Mouse (Mus musculus) cerebellum, postnatal 14 days (tissue): Measurements from ENCODE around the gene Rapgef2.
"Not testable (repeated sequence)": the region's sequence is repeated elsewhere in the genome, so short reads cannot be mapped to it uniquely, and the experiment has no call there.

ENCODE experiments used
- DNase-seq, 2 experiments: peaks; one replicate each; pipeline ENCODE4 v3.0.0; 2021; ENCODE audit warnings: mixed read lengths in 2 of 2

The Rapgef2 gene

GRCm38 (mm10) chr3:79233478-79234415, 52.6 kb downstream of the Rapgef2 start:
- peak; percentile 16 to 20 for DNase-seq

- no peak for DNase-seq
These were observed 55.6 kb downstream of the Rapgef2 start for GRCm38 (mm10) chr3:79230718-79231117.

GRCm38 (mm10) chr3:79229546-79229945, 56.8 kb downstream of the Rapgef2 start:
- no peak for DNase-seq

GRCm38 (mm10) chr3:79228304-79228703, 58.0 kb downstream of the Rapgef2 start:
- DNase-seq = no peak

- no peak for DNase-seq
These were observed 58.8 kb downstream of the Rapgef2 start for GRCm38 (mm10) chr3:79227356-79228088.

- not testable (repeated sequence) for DNase-seq
These were observed 59.5 kb downstream of the Rapgef2 start for GRCm38 (mm10) chr3:79226807-79227206.

- no peak for DNase-seq
These were observed 60.4 kb downstream of the Rapgef2 start for GRCm38 (mm10) chr3:79225888-79226287.

GRCm38 (mm10) chr3:79224352-79224751, 62.0 kb downstream of the Rapgef2 start:
- no peak for DNase-seq

GRCm38 (mm10) chr3:79223281-79223680, 63.0 kb downstream of the Rapgef2 start:
- DNase-seq = no peak

GRCm38 (mm10) chr3:79222192-79222960, 63.9 kb downstream of the Rapgef2 start:
- DNase-seq = no peak

GRCm38 (mm10) chr3:79221296-79222191, 64.8 kb downstream of the Rapgef2 start:
- DNase-seq = peak; percentile 82

GRCm38 (mm10) chr3:79219144-79219930, 67.0 kb downstream of the Rapgef2 start:
- DNase-seq = no peak

- no peak for DNase-seq
These were observed 67.7 kb downstream of the Rapgef2 start for GRCm38 (mm10) chr3:79218566-79219051.

GRCm38 (mm10) chr3:79210243-79210642, 76.1 kb downstream of the Rapgef2 start:
- no peak for DNase-seq

- DNase-seq = no peak
These were observed 79.1 kb downstream of the Rapgef2 start for GRCm38 (mm10) chr3:79207216-79207615.

- DNase-seq = no peak
These were observed 79.8 kb downstream of the Rapgef2 start for GRCm38 (mm10) chr3:79206524-79206923.

GRCm38 (mm10) chr3:79205981-79206380, 80.3 kb downstream of the Rapgef2 start:
- DNase-seq = no peak

GRCm38 (mm10) chr3:79205112-79205511, 81.2 kb downstream of the Rapgef2 start:
- no peak for DNase-seq

GRCm38 (mm10) chr3:79204261-79204660, 82.1 kb downstream of the Rapgef2 start:
- no peak for DNase-seq

- no peak for DNase-seq
These were observed 82.5 kb downstream of the Rapgef2 start for GRCm38 (mm10) chr3:79203821-79204220.

GRCm38 (mm10) chr3:79203178-79203577, 83.1 kb downstream of the Rapgef2 start:
- peak; percentile 66 to 68 for DNase-seq
